Mouse (Mus musculus) mature B cell (primary cell): ENCODE results near the gene H2-T22.
"Not testable (repeated sequence)": the region's sequence is repeated elsewhere in the genome, so short reads cannot be mapped to it uniquely, and the experiment has no call there.

Source experiments
- in situ Hi-C: fragments of 300-500 bp; cut with MboI; formaldehyde crosslinking; loops from 2 replicates; pipeline ENCODE4 v1.14.3; 2019

The H2-T22 gene

DNA sequence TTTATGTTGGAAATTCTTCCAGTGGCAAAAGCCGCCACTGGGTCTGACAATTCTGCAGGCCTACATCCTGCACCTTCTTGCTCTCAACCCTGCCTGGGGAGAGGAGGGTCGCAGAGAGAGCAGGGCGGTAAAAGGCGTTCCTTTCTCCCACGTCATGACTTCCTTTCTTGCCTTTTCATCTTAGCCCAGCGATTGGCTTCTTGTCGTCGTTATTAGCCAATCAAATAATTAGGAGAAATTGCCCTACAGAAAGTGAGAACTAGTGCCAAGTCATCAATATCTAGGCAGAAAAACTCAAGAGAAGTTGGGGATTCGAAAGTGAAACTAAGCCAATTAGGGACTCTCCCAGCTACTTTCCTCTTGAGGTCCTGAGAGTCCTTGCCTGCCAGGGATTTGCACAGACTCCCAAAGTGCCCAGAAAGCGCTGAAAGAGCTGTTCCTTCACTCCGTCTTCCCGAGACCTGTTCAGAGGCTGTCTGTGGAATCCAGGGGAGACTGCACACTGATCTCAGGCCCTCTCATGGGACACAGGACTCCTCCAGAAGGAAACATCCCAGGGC, at the start of gene H2-T22, which contains the start of gene Gm6034:
Gene H2-T22 (minus strand): TSS at position 138 of the 560 bp plus-strand sequence.
Gene Gm6034 (plus strand): TSS at position 352 of the 560 bp plus-strand sequence.
- in situ Hi-C loops, result loop anchor here (10.0 kb wide), 1 partner anchor 48 kb away; no protein-coding TSS in a partner anchor

GRCm38 (mm10) chr17:36091933-36092332, 49.4 kb upstream of the H2-T22 start:
- in situ Hi-C loops, result not testable (repeated sequence)

- in situ Hi-C loops, result not testable (repeated sequence)
These were observed 43.4 kb upstream of the H2-T22 start for GRCm38 (mm10) chr17:36085976-36086375.

DNA sequence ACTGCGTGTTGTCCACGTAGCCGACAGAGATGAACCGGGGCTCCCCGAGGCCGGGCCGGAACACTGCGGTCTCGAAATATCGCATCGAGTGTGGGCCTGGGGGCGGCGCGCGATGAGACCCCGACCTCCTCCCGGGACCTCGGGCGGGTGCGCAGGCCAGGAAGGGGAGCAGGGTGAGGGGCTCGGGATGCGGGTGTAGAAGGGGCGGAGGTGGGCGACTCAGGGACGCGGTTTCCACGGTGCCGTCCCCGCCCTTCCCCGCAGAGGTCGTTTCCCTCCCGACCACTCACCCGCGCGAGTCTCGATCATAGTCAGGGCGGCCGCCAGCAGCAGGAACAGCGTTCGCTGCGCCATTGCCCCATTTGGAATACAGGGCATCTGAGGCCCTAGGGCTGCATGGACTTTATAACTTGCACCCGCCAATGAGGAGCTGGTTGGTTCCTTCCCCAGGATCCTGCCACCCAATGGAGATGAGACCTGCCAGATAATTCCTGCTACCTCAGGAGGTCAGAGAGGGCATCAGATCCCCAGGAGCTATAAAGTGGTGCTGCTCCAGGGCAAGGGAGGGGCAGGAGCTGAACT, 41.4 kb upstream of the H2-T22 start:
- in situ Hi-C loops, result no loop called here

DNA sequence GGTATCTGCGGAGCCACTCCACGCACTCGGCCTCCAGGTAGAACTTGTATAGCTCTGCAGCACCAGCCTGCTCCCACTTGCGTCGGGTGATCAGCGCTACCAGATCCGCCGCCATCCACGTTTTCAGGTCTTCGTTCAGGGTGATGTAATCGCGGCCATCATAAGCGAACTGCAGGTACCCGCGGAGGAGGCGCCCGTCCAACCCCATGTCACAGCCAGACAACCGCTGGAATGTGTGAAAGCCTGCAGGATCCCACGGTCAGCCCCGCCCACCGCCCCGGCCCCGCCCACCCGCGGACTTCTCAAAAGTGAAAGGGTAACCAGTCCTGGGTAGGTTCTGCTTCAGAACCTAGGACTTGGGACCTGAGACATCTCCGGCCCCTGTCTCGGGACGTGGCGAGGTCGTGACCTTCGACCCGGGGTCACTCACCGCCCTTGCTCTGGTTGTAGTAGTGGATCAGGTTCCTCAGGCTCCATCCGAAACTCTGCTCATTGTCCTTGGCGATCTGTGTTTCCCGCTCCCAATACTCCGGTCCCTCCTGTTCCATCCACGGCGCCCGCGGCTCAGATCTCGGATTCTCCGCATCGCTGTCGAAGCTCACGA, 40.8 kb upstream of the H2-T22 start:
- in situ Hi-C loops, result no loop called here

DNA sequence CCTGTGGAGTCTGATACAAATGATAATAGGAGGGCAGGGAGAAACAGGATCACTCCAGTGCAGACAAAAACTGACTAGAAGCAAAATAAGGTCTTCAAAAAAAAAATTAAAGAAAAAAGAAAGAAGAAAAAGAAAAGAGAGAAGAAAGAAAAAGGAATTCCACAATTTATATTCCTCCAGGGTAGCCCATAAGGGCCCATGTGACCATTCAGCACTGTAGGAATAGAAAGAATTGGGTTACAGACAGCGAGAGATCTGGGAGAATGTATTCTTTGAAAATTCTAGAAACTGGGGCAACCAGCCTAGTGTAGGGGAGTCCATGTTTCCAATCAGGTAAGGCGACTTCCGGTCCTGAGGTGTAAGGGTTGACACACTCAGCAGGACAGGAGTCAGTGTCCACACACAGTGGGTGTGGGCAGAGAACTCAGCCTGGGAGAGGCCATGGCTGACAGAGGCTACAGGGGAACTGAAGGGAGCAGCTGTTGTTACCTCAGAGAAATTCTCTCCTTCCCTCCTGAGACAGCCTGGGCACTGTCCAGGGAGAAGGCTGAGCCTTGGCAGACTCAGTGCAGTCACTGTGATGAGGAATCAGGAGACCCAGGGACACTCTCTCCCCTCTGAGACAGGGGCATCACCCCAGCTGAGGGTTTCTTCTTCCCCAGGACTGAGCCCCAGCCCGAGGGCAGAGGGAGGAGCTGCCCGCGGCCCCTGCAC, 40.1 kb upstream of the H2-T22 start:
- in situ Hi-C loops, result not testable (repeated sequence)

DNA sequence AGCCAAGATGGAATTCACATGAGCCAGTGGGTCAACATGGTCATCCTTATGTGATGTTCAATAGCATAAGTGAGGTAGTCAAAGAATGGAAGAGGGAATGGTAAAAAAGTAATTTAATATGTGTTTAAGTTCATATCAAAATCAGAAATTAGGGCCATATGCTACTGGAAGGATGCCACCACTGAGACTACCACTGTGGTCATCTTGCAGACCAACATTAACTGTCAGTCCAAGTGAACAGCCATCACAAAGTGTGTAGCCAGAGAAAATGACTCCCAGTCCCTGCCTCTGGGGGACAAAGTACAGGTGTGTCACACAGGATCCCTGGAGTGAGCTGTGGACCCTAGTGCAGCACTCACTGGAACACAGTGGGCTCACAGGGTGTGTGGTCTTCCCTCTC, 39.4 kb upstream of the H2-T22 start:
- in situ Hi-C loops, result not testable (repeated sequence)

GRCm38 (mm10) chr17:36060829-36061228, 18.3 kb upstream of the H2-T22 start:
- in situ Hi-C loops, result no loop called here

- in situ Hi-C loops, result not testable (repeated sequence)
These were observed 15.8 kb upstream of the H2-T22 start, which contains the start of gene Gm11127 for GRCm38 (mm10) chr17:36058362-36058761. Gene Gm11127, minus strand, starts transcription at chr17:36058371.

DNA sequence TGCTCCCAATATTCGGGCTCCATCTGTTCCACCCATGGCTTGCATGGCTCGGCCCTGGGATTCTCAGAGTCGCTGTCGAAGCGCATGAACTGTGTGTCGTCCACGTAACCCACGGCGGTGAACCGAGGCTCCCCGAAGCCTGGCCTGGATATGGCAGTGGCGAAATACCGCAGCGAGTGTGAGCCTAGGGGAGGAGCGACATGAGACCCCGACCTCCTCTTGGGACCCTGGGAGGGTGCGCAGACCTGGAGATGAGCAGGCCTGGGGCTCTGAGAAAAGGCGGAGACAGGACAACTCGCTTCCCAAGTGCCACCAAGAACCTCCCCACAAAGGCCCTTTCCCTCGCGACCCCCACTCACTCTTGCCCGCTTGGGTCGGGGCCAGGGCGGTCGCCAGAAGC, 15.4 kb upstream of the H2-T22 start:
- in situ Hi-C loops, result not testable (repeated sequence)

GRCm38 (mm10) chr17:36043286-36043685, 739 bp upstream of the H2-T22 start:
- in situ Hi-C loops, result loop anchor here (10.0 kb wide), 1 partner anchor 48 kb away; no protein-coding TSS in a partner anchor

DNA sequence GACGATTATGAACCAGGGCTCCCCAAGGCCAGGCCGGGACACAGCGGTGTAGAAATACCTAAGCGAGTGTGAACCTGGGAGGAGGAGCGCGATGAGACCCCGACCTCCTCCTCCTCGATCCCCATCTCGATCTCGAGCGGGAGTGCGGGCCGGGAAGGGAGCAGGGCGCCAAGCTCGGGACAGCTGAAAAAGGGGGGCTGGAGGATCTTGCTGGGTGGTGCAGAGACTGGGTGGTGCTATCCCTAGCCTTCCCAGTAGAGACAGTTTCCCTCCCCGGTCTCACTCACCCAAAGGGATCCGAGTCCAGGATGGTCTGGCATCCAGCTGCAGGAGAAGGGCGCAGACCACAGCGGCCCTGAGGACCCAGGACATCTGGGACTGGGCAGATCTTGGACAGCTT, 492 bp downstream of the H2-T22 start:
- in situ Hi-C loops, result loop anchor here (10.0 kb wide), 1 partner anchor 47 kb away; no protein-coding TSS in a partner anchor

DNA sequence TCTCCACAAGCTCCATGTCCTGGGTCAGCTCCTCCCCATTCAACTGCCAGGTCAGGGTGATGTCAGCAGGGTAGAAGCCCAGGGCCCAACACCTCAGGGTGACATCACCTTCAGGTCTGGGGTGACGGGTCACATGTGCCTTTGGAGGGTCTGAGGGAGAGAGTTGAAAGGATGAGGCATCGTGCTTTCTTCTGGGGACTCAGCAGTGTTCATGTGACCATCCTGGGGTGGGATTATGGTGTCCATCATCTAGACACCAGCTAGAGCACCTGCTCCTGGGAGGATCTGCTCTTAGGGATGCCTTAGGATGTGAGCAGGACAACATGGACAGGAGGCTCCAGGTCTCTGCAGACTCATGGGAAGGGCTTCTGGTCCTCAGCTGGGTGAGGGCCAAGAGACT, 1.9 kb downstream of the H2-T22 start:
- in situ Hi-C loops, result loop anchor here (10.0 kb wide), 1 partner anchor 46 kb away; no protein-coding TSS in a partner anchor

DNA sequence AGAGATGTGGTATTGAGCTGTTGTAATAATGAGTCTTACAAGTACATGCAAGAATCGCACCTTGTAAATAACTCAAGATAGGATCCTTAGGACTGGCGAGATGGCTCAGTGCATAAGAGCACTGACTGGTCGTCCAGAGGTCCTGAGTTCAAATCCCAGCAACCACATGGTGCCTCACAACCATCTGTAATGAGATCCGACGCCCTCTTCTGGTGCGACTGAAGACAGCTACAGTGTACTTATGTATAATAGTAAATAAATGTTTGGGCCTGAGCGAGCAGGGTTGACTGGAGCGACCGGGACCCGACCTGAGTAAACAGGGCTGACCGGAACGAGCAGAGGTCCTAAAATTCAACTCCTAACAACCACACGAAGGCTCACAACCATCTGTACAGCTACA, 6.4 kb downstream of the H2-T22 start:
- in situ Hi-C loops, result not testable (repeated sequence)

GRCm38 (mm10) chr17:36035010-36035638, 7.4 kb downstream of the H2-T22 start:
- in situ Hi-C loops, result not testable (repeated sequence)

GRCm38 (mm10) chr17:36034524-36034923, 8.0 kb downstream of the H2-T22 start:
- in situ Hi-C loops, result not testable (repeated sequence)

DNA sequence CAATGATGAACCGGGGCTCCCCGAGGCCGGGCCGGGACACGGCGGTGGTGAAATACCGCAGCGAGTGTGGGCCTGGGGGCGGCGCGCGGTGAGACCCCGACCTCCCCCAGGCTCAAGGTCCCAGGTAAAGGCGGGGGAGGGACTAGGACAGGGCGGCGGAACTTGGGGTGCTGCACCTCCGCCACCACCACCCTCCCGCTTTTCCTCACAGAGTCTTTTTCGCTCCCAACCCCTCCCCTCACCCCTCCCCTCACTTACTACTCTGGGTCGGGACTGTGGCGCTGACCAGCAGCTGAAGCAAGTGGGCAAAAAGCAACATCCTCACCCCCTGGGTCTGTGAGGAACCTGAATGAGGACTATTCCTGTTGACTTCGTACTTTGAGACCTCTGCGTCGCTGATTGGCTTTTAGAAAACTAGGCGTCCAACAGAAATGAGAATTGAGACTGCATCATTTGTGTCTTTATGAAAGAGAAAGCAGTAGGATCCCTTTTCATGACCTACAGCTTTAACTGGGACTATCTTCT, 10.1 kb downstream of the H2-T22 start, which contains the start of gene H2-T23:
Gene H2-T23 (minus strand): TSS at position 505 of the 525 bp plus-strand sequence.
- in situ Hi-C loops, result not testable (repeated sequence)

DNA sequence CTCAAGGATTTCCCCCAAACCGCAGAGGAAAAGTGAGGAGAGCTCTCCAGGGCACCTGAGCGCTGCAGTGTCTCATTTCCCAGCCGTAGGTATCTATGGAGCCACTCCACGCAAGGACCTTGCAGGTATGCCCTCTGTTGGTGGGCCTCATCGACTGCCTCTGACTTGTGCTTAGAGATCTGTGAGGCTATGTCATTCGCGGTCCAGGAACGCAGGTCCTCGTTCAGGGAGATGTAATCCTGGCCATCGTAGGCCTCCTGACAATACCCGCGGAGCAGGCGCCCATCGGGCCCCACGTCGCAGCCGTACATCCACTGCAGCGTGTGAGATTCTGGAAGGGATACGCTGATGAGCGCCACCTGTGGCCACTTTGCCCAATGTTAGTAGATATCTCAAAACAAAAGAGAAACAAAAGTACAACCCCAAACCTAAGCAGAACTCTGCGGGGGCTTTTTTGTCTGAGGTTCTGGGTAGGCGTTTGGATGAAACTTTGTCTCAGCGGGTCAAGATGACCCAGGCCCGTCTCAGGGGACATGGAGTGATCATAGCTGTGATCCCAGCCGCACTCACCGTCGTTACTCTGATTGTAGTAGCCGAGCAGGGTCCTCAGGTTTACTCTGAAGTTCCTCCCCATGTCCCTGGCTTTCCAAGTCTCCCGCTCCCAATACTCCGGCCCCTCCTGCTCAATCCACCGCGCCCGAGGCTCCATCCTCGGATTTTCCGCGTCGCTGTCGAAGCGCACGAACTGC, 10.8 kb downstream of the H2-T22 start:
- in situ Hi-C loops, result not testable (repeated sequence)

DNA sequence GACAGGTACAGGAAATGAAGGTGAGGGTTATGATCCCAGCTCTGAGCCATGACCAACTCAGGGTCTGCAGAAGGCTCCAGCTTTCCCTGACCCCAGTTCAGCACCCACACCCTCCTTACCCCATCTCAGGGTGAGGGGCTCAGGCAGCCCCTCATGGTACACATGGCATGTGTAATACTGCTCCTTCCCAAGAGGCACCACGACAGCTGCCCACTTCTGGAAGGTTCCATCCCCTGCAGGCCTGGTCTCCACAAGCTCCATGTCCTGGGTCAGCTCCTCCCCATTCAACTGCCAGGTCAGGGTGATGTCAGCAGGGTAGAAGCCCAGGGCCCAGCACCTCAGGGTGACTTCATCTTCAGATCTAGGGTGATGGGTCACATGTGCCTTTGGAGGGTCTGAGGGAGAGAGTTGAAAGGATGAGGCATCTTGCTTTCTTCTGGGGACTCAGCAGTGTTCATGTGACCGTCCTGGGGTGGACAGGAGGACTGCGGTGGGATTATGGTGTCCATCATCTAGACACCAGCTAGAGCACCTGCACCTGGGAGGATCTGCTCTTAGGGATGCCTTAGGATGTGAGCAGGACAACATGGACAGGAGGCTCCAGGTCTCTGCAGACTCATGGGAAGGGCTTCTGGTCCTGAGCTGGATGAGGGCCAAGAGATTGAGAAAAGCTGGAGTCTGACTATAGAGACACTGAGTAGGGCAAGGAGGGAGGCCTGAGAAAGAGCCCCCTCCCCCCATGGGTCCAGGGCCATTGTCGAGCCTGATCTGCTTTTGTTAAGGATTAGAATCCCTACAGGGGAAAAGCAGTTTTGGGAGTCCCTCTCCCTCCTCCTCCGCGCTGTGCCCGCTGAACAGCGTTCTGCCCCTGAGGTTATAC, 11.6 kb downstream of the H2-T22 start:
- in situ Hi-C loops, result not testable (repeated sequence)
